Mouse (Mus musculus): ENCODE results near the gene Otp. TPM values are rescaled to one million over a fixed set of nuclear protein-coding genes. Genes with fewer than 3 reads are reported as not detected.

Otp gene
- polyA plus RNA-seq (2015; fragmentation: Nextera tagmentation; extraction: Ambion mirVana): 3.2 and 4.7 TPM in 2 replicates

- under 1% methylated on average over 30 of the region's 30 CpGs for WGBS
- Histone ChIP-seq H3K9me3 (replicated peaks; ENCODE audit: control insufficient read depth, low read length, poor library complexity, severe bottlenecking) (no peaks in the 10 kb centered on the region), H3K4me3 (ENCODE audit: low read depth, low read length) (peak within 1 kb of the TSS; percentile 12; the same call in 1 of the 2 replicates), H3K27me3 (ENCODE audit: control insufficient read depth, insufficient read depth, low read depth, low read length) (peaks cover 40% of the 10 kb centered on the region), H3K27ac (ENCODE audit: low read length) (0 out of 2 replicates have a peak within 1 kb of the TSS, but pooled peaks have one; percentile 11), H3K4me1 (ENCODE audit: control insufficient read depth, insufficient read depth, low read length) (no peaks in the 10 kb centered on the region), H3K4me2 (ENCODE audit: low read length) (no peak within 1 kb of the TSS), H3K9ac (ENCODE audit: low read depth, low read length) (no peak within 1 kb of the TSS), H3K36me3 (ENCODE audit: control insufficient read depth, insufficient read depth, low read length) (no peaks in the 10 kb centered on the region)
- ATAC-seq: peak; percentile 30; the same call in 1 of the 2 replicates
Observed at GRCm38 (mm10) chr13:94875396-94875880, at the start of gene Otp. Gene Otp, plus strand, starts transcription at chr13:94875602.

DNA sequence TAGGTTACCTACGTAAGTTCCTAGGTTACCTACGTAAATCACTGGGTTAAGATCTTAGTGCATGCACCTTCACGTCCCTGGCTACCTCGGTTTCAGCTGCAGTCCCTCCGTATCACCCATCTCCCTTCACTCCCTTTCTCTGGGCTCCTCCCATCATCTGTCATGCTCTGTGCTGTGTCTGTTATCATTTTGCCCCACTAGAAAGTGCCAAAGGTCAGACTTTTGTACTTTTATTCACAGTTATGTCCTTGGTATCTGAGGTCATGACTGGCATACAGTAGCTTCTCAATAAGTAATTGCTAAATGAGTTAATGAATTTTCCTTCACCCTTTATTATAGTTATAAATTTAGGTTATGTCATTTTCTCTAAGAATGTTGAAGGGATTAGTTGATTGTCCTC lies 49.0 kb upstream of the Otp start:
- Histone ChIP-seq H3K9me3 (replicated peaks; ENCODE audit: control insufficient read depth, low read length, poor library complexity, severe bottlenecking) (no peaks in the 10 kb centered on the region), H3K4me3 (ENCODE audit: low read depth, low read length) (no peak overlapping the region), H3K27me3 (ENCODE audit: control insufficient read depth, insufficient read depth, low read depth, low read length) (no peaks in the 10 kb centered on the region), H3K36me3 (ENCODE audit: control insufficient read depth, insufficient read depth, low read length) (no peaks in the 10 kb centered on the region), H3K9ac (ENCODE audit: low read depth, low read length) (no peak overlapping the region), H3K4me2 (ENCODE audit: low read length) (no peak overlapping the region), H3K4me1 (ENCODE audit: control insufficient read depth, insufficient read depth, low read length) (no peaks in the 10 kb centered on the region), H3K27ac (ENCODE audit: low read length) (no peak overlapping the region)
- WGBS: 95% methylated on average over 5 of the region's 5 CpGs
- no peak for ATAC-seq

- Histone ChIP-seq H3K4me1 (ENCODE audit: control insufficient read depth, insufficient read depth, low read length) (no peaks in the 10 kb centered on the region), H3K9ac (ENCODE audit: low read depth, low read length) (no peak overlapping the region), H3K9me3 (replicated peaks; ENCODE audit: control insufficient read depth, low read length, poor library complexity, severe bottlenecking) (no peaks in the 10 kb centered on the region), H3K27me3 (ENCODE audit: control insufficient read depth, insufficient read depth, low read depth, low read length) (no peaks in the 10 kb centered on the region), H3K27ac (ENCODE audit: low read length) (no peak overlapping the region), H3K36me3 (ENCODE audit: control insufficient read depth, insufficient read depth, low read length) (no peaks in the 10 kb centered on the region), H3K4me2 (ENCODE audit: low read length) (no peak overlapping the region), H3K4me3 (ENCODE audit: low read depth, low read length) (no peak overlapping the region)
- no peak for ATAC-seq
- 96% methylated on average over 2 of the region's 2 CpGs for WGBS
Observed at GRCm38 (mm10) chr13:94826986-94827385, 48.4 kb upstream of the Otp start.

DNA sequence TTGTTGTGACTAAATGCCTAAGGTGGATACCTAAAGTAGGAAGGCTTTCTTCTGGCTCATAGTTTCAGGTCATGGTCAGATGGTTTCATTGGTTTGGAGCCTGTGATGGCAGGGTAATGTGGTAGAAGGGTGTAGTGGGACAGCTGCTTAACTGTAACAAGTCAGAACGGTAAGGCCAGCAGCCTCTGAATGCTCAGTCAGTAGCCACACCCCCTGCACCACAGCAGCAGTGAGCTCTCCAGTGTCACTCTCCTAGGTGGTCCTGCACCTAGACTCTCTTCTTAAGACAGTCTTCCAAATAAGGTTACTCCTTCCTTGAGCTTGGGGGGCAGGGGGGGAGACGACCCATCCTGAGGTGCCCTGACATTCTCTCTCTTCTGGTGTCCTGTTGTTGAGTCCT lies 47.6 kb upstream of the Otp start:
- 49% methylated on average over 2 of the region's 2 CpGs for WGBS
- Histone ChIP-seq H3K4me2 (ENCODE audit: low read length) (no peak overlapping the region), H3K27me3 (ENCODE audit: control insufficient read depth, insufficient read depth, low read depth, low read length) (no peaks in the 10 kb centered on the region), H3K27ac (ENCODE audit: low read length) (no peak overlapping the region), H3K4me3 (ENCODE audit: low read depth, low read length) (no peak overlapping the region), H3K36me3 (ENCODE audit: control insufficient read depth, insufficient read depth, low read length) (no peaks in the 10 kb centered on the region), H3K4me1 (ENCODE audit: control insufficient read depth, insufficient read depth, low read length) (no peaks in the 10 kb centered on the region), H3K9ac (ENCODE audit: low read depth, low read length) (no peak overlapping the region), H3K9me3 (replicated peaks; ENCODE audit: control insufficient read depth, low read length, poor library complexity, severe bottlenecking) (no peaks in the 10 kb centered on the region)
- ATAC-seq: no peak

DNA sequence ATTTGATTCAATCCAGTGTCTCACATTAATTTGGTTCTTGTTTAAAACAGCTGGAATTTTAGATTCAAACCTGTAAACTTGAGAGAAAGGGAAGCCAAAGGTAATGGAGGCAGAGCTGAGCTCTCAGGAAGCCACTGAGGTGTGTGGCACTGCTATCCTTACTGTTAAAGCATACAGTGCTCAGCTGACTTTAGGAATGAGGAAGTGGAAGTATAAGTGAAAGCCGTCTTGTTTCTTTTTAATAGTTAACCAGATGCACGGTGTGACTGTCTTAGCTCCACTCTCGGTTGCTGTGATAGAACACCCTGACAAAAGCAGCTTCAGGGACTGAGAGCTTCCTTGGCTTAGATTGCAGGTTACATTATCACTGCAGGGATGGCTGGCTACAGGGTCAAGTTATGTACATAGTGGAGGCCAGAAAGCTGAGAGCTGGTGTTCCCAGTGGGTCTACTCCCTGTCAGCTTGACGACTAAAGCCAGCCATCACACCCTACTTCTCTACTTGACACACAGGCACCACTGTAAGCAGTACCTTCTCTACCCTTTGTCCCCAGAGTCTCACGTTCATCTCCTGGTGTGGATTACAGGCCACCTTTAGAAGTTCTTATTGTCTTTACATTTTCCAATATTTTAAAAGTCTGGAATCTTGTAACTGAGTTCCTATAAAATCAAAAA lies 37.2 kb upstream of the Otp start:
- Histone ChIP-seq H3K9me3 (replicated peaks; ENCODE audit: control insufficient read depth, low read length, poor library complexity, severe bottlenecking) (no peaks in the 10 kb centered on the region), H3K4me1 (ENCODE audit: control insufficient read depth, insufficient read depth, low read length) (no peaks in the 10 kb centered on the region), H3K9ac (ENCODE audit: low read depth, low read length) (no peak overlapping the region), H3K27ac (ENCODE audit: low read length) (no peak overlapping the region), H3K4me3 (ENCODE audit: low read depth, low read length) (no peak overlapping the region), H3K27me3 (ENCODE audit: control insufficient read depth, insufficient read depth, low read depth, low read length) (no peaks in the 10 kb centered on the region), H3K36me3 (ENCODE audit: control insufficient read depth, insufficient read depth, low read length) (peaks cover 22% of the 10 kb centered on the region), H3K4me2 (ENCODE audit: low read length) (no peak overlapping the region)
- 71% methylated on average over 5 of the region's 5 CpGs for WGBS
- no peak for ATAC-seq

DNA sequence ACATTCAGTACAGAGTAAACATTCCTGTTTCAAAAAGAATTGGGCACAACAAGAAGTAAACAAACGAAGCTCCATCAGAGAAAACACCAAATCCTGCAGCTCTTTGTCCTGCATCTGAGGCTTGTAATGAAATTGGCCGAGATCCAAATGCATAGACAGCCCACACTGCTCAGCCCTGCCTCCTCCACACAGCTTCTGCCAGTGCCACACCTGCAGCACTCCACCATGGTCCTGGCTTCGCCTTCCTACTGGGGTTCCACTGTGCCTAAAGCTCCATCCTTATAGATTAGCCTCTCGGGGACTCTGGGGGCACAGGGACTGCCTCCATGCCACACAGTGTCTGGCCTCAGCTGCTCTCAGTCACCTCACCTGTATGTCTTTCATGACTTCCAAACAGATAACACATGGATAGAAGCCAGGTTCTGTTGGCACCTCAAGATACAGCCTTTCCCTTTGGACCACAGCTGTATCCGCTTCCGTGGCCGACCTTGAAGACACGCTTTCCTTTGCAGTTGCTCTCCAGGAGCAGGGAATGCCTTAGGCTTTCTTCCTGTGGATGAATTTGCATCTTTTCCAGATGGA lies 36.6 kb upstream of the Otp start:
- Histone ChIP-seq H3K9me3 (replicated peaks; ENCODE audit: control insufficient read depth, low read length, poor library complexity, severe bottlenecking) (no peaks in the 10 kb centered on the region), H3K4me3 (ENCODE audit: low read depth, low read length) (no peak overlapping the region), H3K36me3 (ENCODE audit: control insufficient read depth, insufficient read depth, low read length) (peaks cover 23% of the 10 kb centered on the region), H3K4me2 (ENCODE audit: low read length) (no peak overlapping the region), H3K9ac (ENCODE audit: low read depth, low read length) (no peak overlapping the region), H3K4me1 (ENCODE audit: control insufficient read depth, insufficient read depth, low read length) (no peaks in the 10 kb centered on the region), H3K27ac (ENCODE audit: low read length) (no peak overlapping the region; the same call in 1 of the 2 replicates), H3K27me3 (ENCODE audit: control insufficient read depth, insufficient read depth, low read depth, low read length) (no peaks in the 10 kb centered on the region)
- WGBS: 75% methylated on average over 8 of the region's 8 CpGs
- ATAC-seq: peak; percentile 66

GRCm38 (mm10) chr13:94843236-94843635 lies 32.2 kb upstream of the Otp start:
- Histone ChIP-seq H3K9ac (ENCODE audit: low read depth, low read length) (no peak overlapping the region), H3K4me1 (ENCODE audit: control insufficient read depth, insufficient read depth, low read length) (no peaks in the 10 kb centered on the region), H3K4me3 (ENCODE audit: low read depth, low read length) (no peak overlapping the region), H3K36me3 (ENCODE audit: control insufficient read depth, insufficient read depth, low read length) (peaks cover 21% of the 10 kb centered on the region; the same call in 1 of the 2 replicates), H3K27ac (ENCODE audit: low read length) (no peak overlapping the region), H3K27me3 (ENCODE audit: control insufficient read depth, insufficient read depth, low read depth, low read length) (no peaks in the 10 kb centered on the region), H3K4me2 (ENCODE audit: low read length) (no peak overlapping the region), H3K9me3 (replicated peaks; ENCODE audit: control insufficient read depth, low read length, poor library complexity, severe bottlenecking) (no peaks in the 10 kb centered on the region)
- 79% methylated on average over 5 of the region's 5 CpGs for WGBS
- no peak for ATAC-seq

- H3K9ac ChIP-seq (ENCODE audit: low read depth, low read length): no peak overlapping the region
- H3K4me2 ChIP-seq (ENCODE audit: low read length): no peak overlapping the region
- H3K36me3 ChIP-seq (ENCODE audit: control insufficient read depth, insufficient read depth, low read length): 0 out of 2 replicates have a peak, but pooled peaks cover 4% of the 10 kb centered on the region
- H3K27ac ChIP-seq (ENCODE audit: low read length): no peak overlapping the region
- WGBS: 79% methylated on average over 7 of the region's 7 CpGs
- H3K9me3 ChIP-seq (replicated peaks; ENCODE audit: control insufficient read depth, low read length, poor library complexity, severe bottlenecking): no peaks in the 10 kb centered on the region
- no peaks in the 10 kb centered on the region for H3K27me3 ChIP-seq (ENCODE audit: control insufficient read depth, insufficient read depth, low read depth, low read length)
- H3K4me3 ChIP-seq (ENCODE audit: low read depth, low read length): no peak overlapping the region
- no peaks in the 10 kb centered on the region for H3K4me1 ChIP-seq (ENCODE audit: control insufficient read depth, insufficient read depth, low read length)
- ATAC-seq: no peak
Observed at GRCm38 (mm10) chr13:94847870-94848269, 27.5 kb upstream of the Otp start.

DNA sequence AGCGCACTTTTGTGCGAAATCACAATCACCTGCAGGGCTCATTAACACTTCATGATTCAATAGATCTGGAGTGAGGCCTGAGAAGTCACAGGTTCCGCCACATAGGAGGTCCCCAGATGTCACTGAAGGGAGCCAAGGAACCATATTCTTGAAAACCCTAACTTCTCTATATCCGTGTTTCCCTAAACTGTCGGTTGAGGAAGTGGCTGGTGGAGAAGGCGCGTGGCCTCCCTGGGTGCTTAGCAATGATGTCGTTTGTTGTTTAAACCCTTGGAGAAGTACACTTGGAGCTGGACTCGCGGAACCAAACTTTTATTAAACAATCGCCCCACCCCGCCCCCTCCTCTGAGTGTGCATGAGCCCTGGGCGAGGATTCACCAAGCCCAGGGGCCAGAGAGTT lies 26.1 kb upstream of the Otp start:
- no peaks in the 10 kb centered on the region for H3K36me3 ChIP-seq (ENCODE audit: control insufficient read depth, insufficient read depth, low read length)
- no peak overlapping the region for H3K4me2 ChIP-seq (ENCODE audit: low read length)
- H3K4me1 ChIP-seq (ENCODE audit: control insufficient read depth, insufficient read depth, low read length): no peaks in the 10 kb centered on the region
- no peak for ATAC-seq
- H3K9me3 ChIP-seq (replicated peaks; ENCODE audit: control insufficient read depth, low read length, poor library complexity, severe bottlenecking): no peaks in the 10 kb centered on the region
- peaks cover 3% of the 10 kb centered on the region; the same call in 1 of the 2 replicates for H3K27me3 ChIP-seq (ENCODE audit: control insufficient read depth, insufficient read depth, low read depth, low read length)
- whole genome bisulfite sequencing: 82% methylated on average over 13 of the region's 13 CpGs
- H3K9ac ChIP-seq (ENCODE audit: low read depth, low read length): no peak overlapping the region
- no peak overlapping the region for H3K27ac ChIP-seq (ENCODE audit: low read length)
- no peak overlapping the region for H3K4me3 ChIP-seq (ENCODE audit: low read depth, low read length)

All from midbrain, embryonic 16.5 days (tissue).